Mouse (Mus musculus) small intestine, adult 2 months (tissue): ENCODE measurements around the gene Ccdc183.

Experiments
- CTCF ChIP-seq: fragments of 200-500 bp; IDR thresholded peaks from 2 replicates; pipeline ENCODE4 v1.5.1; 2012; ENCODE audit warnings: low read depth, mild to moderate bottlenecking, control low read depth, inconsistent platforms, low read length, moderate library complexity, mixed read lengths; ENCODE audit not compliant: insufficient replicate concordance, insufficient read length; ENCODE audit errors: extremely low read depth
- POLR2A ChIP-seq: fragments of 200-500 bp; IDR thresholded peaks from 2 replicates; pipeline ENCODE4 v1.6.1; 2012; ENCODE audit warnings: low read depth, mild to moderate bottlenecking, control low read depth, inconsistent platforms, low read length, moderate library complexity

DNA sequence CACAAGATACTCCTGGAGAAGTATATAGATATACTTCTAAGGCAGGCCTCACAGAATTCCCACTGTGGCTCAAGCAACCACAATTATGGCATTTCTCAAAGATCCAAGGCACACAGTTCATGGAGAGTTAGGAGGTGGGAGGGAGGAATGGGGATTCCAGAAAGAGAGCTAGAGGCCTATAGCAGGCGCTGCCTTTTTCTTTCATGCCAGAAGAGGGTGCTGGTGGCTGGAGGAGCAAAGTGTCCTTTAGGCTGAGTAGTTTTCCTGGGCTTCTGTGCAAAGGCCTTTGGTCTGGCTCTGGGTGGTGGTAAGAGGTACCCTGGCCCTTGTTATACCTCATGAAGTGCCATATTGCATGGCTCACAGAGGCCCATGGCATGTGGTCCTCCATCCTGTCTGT lies 16.6 kb upstream of the Ccdc183 start:
- TF ChIP-seq POLR2A (no peak), CTCF (no peak)
